8 mouse cellular contexts compared by ENCODE assay signal in the genomic region with DNA sequence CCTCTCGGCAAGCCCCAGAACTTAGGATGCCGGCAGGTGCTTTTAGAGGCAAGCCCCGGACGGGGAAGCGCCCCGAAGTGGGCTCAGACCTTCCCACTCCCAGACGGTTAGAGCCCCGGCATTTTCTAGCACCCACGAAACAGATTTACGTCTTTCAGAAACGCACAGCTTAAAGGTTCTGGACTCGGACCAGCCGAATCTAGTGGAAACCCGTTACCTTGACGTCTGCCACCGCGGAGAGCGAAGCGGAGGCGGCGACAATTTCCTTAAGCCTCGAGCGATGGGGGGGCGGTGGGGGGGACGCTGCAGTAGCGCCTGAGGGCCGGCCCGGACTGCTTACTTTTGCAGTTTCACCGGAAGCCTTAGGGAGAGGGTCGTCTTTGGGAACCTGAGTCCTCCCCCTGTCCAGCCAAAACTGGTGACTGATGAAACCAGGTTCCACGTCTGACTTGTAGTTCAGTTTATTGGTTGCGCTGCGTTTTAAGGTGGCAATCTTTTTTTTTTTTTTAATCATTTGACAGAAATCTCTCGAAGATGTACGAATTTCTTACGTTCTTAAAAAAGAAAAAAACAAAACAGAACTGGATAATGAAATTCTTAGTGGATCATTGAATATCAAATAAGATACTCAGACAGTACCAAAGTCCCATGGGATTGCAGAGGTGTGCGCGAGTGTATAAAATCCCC. TPM values are rescaled to one million over a fixed set of nuclear protein-coding genes. Genes with fewer than 3 reads are reported as not detected.
A peak's percentile ranks its signal among the peaks of the same experiment; 100 is the strongest.
DNase-seq lines count a peak whose midpoint lies in the region; ATAC-seq and TF ChIP-seq lines count a peak whose summit lies in the region.

No protein-coding gene starts in this region.

- peak overlapping the region; percentile 89 for H3K9ac ChIP-seq in forebrain, embryonic 13.5 days
- H3K9ac ChIP-seq in hindbrain, embryonic 12.5 days: peak overlapping the region; percentile 86

- peaks cover 15% of the 10 kb centered on the region for H3K27me3 ChIP-seq in forebrain, embryonic 13.5 days
- peaks cover 11% of the 10 kb centered on the region; the same call in 1 of the 2 replicates for H3K27me3 ChIP-seq in hindbrain, embryonic 12.5 days
- no peaks in the 10 kb centered on the region for H3K27me3 ChIP-seq in small intestine, adult 2 months (ENCODE audit: control insufficient read depth, insufficient read depth, low read length)

- H3K4me2 ChIP-seq in forebrain, embryonic 13.5 days: peak overlapping the region; percentile 80
- peak overlapping the region; percentile 80 for H3K4me2 ChIP-seq in hindbrain, embryonic 12.5 days (replicated peaks)

- peaks cover 21% of the 10 kb centered on the region for H3K4me1 ChIP-seq in forebrain, embryonic 13.5 days
- peaks cover 7% of the 10 kb centered on the region; the same call in 1 of the 2 replicates for H3K4me1 ChIP-seq in hindbrain, embryonic 12.5 days
- H3K4me1 ChIP-seq in small intestine, adult 2 months (ENCODE audit: control insufficient read depth, insufficient read depth, insufficient read length, low read length): no peaks in the 10 kb centered on the region

- TF ChIP-seq POLR2A in small intestine, adult 2 months (IDR thresholded peaks at IDR 0.05; ENCODE audit: low read depth, low read length): no peak

- ATAC-seq in forebrain, embryonic 13.5 days: peak; percentile 79
- ATAC-seq in hindbrain, embryonic 12.5 days (ENCODE audit: low FRiP score): peak; percentile 51

- H3K9me3 ChIP-seq in forebrain, embryonic 13.5 days (replicated peaks): no peaks in the 10 kb centered on the region
- H3K9me3 ChIP-seq in hindbrain, embryonic 12.5 days (replicated peaks): no peaks in the 10 kb centered on the region

- peak; percentile 18 for DNase-seq in gastrocnemius, postnatal 10 days
- no peak for DNase-seq in gastrocnemius, postnatal 25 days
- peak; percentile 21 for DNase-seq in adrenal gland, adult 8-10 months
- peak; percentile 22 to 28 for DNase-seq in left cerebral cortex, adult 8-10 months (ENCODE audit: low spot score in 2 of 2)

- H3K79me2 ChIP-seq in macrophage (ENCODE audit: inconsistent target): peaks cover 37% of the 10 kb centered on the region

- peak overlapping the region; percentile 88 for H3K27ac ChIP-seq in forebrain, embryonic 13.5 days
- peak overlapping the region; percentile 89 for H3K27ac ChIP-seq in hindbrain, embryonic 12.5 days
- peak overlapping the region; percentile 83 for H3K27ac ChIP-seq in macrophage
- peak overlapping the region; percentile 88 for H3K27ac ChIP-seq in small intestine, adult 2 months (ENCODE audit: insufficient read depth, low read depth, low read length)

- H3K36me3 ChIP-seq in forebrain, embryonic 13.5 days (ENCODE audit: poor library complexity, severe bottlenecking): no peaks in the 10 kb centered on the region
- no peaks in the 10 kb centered on the region for H3K36me3 ChIP-seq in hindbrain, embryonic 12.5 days
- H3K36me3 ChIP-seq in macrophage (ENCODE audit: inconsistent target): no peaks in the 10 kb centered on the region
- no peaks in the 10 kb centered on the region for H3K36me3 ChIP-seq in small intestine, adult 2 months (ENCODE audit: control insufficient read depth, insufficient read depth, low read length)

- peak overlapping the region; percentile 85 for H3K4me3 ChIP-seq in forebrain, embryonic 13.5 days
- H3K4me3 ChIP-seq in hindbrain, embryonic 12.5 days: peak overlapping the region; percentile 72
- peak overlapping the region; percentile 85 for H3K4me3 ChIP-seq in macrophage (ENCODE audit: inconsistent target)
- peak overlapping the region; percentile 92 for H3K4me3 ChIP-seq in small intestine, adult 2 months (ENCODE audit: low read depth, low read length)

- WGBS in forebrain, embryonic 13.5 days: 1% methylated on average over 38 of the region's 38 CpGs
- 2% methylated on average over 38 of the region's 38 CpGs for WGBS in hindbrain, embryonic 12.5 days
- WGBS in macrophage (ENCODE audit: missing documents): 7% methylated on average over 38 of the region's 38 CpGs
- 2% methylated on average over 38 of the region's 38 CpGs for WGBS in small intestine, adult 2 months

- TF ChIP-seq CTCF in small intestine, adult 2 months (IDR thresholded peaks at IDR 0.05; ENCODE audit: extremely low read depth, insufficient read length, insufficient replicate concordance, low read depth, low read length): no peak

RNA-seq across cellular contexts. Expression of a gene that starts 0.7 kb away (rescaled TPM):
- 10 to 100 TPM; 10.4 to 18.1 TPM for total RNA-seq in gastrocnemius, postnatal 10 days (2021)
- 1 to 10 TPM; 7.9 to 8.5 TPM for total RNA-seq in gastrocnemius, postnatal 25 days (2021)
- total RNA-seq in adrenal gland, adult 8-10 months (2022): 10 to 100 TPM; 72.4 to 87.8 (median 80.5) TPM
- 48.1 and 55.5 TPM in 2 replicates for polyA plus RNA-seq in forebrain, embryonic 13.5 days (2015; fragmentation: Nextera tagmentation; extraction: Ambion mirVana)
- polyA plus RNA-seq in hindbrain, embryonic 12.5 days (2016; fragmentation: Nextera tagmentation; extraction: Ambion mirVana): 46.9 and 49.8 TPM in 2 replicates
- total RNA-seq in left cerebral cortex, adult 8-10 months (2022): 10 to 100 TPM; 44.5 to 51.4 (median 46.5) TPM
- total RNA-seq in macrophage (2018; cell fraction: chromatin; rRNA removed): 1,000 to 10,000 TPM in 1 of 26 experiments, 100 to 1,000 TPM in 25; 214 to 1,172 (median 418) TPM
- total RNA-seq in macrophage (2018; cell fraction: cytosol; rRNA removed): 100 to 1,000 TPM in 22 of 26 experiments, 10 to 100 TPM in 4; 95.0 to 246 (median 143) TPM
- 1,000 to 10,000 TPM in 1 of 26 experiments, 100 to 1,000 TPM in 25; 166 to 1,004 (median 345) TPM for total RNA-seq in macrophage (2018; cell fraction: nucleus; rRNA removed)
- 62.8 to 82.3 TPM (median 74.6 TPM) in 3 replicates for polyA plus RNA-seq in macrophage (2018)
- 16.9 and 29.2 TPM in 2 replicates for polyA plus RNA-seq in small intestine, adult 2 months (2012; rRNA removed)
